Mouse (Mus musculus): ENCODE measurements around the gene Gpr85.

DNA sequence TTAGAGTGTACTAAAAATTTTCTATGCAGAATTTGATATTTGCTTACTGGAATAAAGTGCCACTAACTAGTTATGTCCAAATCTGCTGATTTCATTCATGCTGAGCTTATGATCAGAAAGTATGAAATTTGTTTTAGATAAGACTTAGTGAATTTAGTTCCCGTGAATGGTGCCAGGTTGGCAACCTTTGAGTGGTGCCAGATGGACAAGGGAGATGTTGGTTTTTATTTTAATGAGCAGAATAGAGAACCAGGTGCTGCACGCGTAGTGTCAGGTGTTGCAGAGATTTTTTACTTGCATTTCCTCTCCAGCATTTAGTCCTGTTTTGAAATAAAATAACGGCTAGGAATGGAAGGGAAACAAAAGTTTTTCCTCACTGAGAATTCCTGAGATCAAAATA, 27.6 kb downstream of the Gpr85 start:
- no peak for TF ChIP-seq POLR2A (IDR thresholded peaks at IDR 0.05; ENCODE audit: insufficient read depth, low read depth, low read length)
- TF ChIP-seq CTCF (IDR thresholded peaks at IDR 0.05) = no peak
- no peak for TF ChIP-seq EP300 (IDR thresholded peaks at IDR 0.05; ENCODE audit: insufficient read depth, low read depth, low read length)

Measured in heart, adult 2 months (tissue).